Mouse (Mus musculus) spleen, adult 2 months (tissue): ENCODE results near the gene Zc2hc1b. TPM values are rescaled to one million over a fixed set of nuclear protein-coding genes. Genes with fewer than 3 reads are reported as not detected.

Source experiments
- DNase-seq, 2 experiments: peaks; one replicate each; pipeline versions ENCODE4 v3.0.0 to v3.0.0-alpha.2; 2012 to 2021; ENCODE audit warnings: low spot score in 2 of 2, low read depth in 1 of 2
- H3K27ac ChIP-seq: fragments of 200-500 bp; 2 replicates; pipeline ENCODE4 v1.5.1; 2012; ENCODE audit warnings: low read length, inconsistent platforms; ENCODE audit not compliant: insufficient read depth
- H3K27me3 ChIP-seq: fragments of 200-500 bp; 2 replicates; pipeline ENCODE4 v1.6.1; 2012; ENCODE audit warnings: mild to moderate bottlenecking, moderate library complexity, low read length, inconsistent platforms; ENCODE audit not compliant: control insufficient read depth, insufficient read depth
- H3K36me3 ChIP-seq: fragments of 200-500 bp; 2 replicates; pipeline ENCODE4 v1.6.1; 2012; ENCODE audit warnings: mild to moderate bottlenecking, low read length, inconsistent platforms; ENCODE audit not compliant: control insufficient read depth, insufficient read depth
- H3K4me1 ChIP-seq: fragments of 200-500 bp; 2 replicates; pipeline ENCODE4 v1.6.1; 2011; ENCODE audit warnings: inconsistent platforms; ENCODE audit not compliant: control insufficient read depth, insufficient read depth, insufficient read length
- H3K4me3 ChIP-seq: fragments of 200-500 bp; 2 replicates; pipeline ENCODE4 v1.5.1; 2011; ENCODE audit warnings: mild to moderate bottlenecking, inconsistent platforms; ENCODE audit not compliant: insufficient read depth, insufficient read length; ENCODE audit errors: extremely low read depth
- CTCF ChIP-seq: fragments of 200-500 bp; IDR thresholded peaks from 2 replicates; pipeline ENCODE4 v1.5.1; 2011; ENCODE audit warnings: mild to moderate bottlenecking, inconsistent platforms; ENCODE audit not compliant: insufficient read depth, insufficient read length, insufficient replicate concordance; ENCODE audit errors: extremely low read depth
- POLR2A ChIP-seq: fragments of 200-500 bp; IDR thresholded peaks from 2 replicates; pipeline ENCODE4 v1.6.1; 2011; ENCODE audit warnings: low read depth, low read length, inconsistent platforms
- WGBS: fragments of 180-500 bp; shearing (Covaris S2); methylation state at CpG from one replicate; pipeline ENCODE4 v1.1.7; 2018; 5-methylcytosine and 5-hydroxymethylcytosine counted together
- polyA plus RNA-seq: library from polyadenylated mRNA; depleted of rRNA; stranded (reverse); fragments of >200 nt; gene quantifications from 2 replicates; pipeline ENCODE4 v1.2.3, GENCODE M21; 2012

Gene Zc2hc1b
- polyA plus RNA-seq, 1 experiment: not detected

GRCm38 (mm10) chr10:13127946-13128345 is 49.9 kb downstream of the Zc2hc1b start:
- no peaks in the 10 kb centered on the region for H3K36me3 ChIP-seq
- TF ChIP-seq CTCF (no peak), POLR2A (no peak)
- H3K4me3 ChIP-seq: no peak overlapping the region
- H3K27ac ChIP-seq: no peak overlapping the region
- DNase-seq: no peak
- H3K4me1 ChIP-seq: no peaks in the 10 kb centered on the region
- 88% methylated on average over 7 of the region's 7 CpGs for WGBS
- H3K27me3 ChIP-seq: no peaks in the 10 kb centered on the region

- no peak for DNase-seq
- Histone ChIP-seq H3K4me3 (no peak overlapping the region), H3K27me3 (no peaks in the 10 kb centered on the region), H3K27ac (no peak overlapping the region), H3K36me3 (no peaks in the 10 kb centered on the region), H3K4me1 (no peaks in the 10 kb centered on the region)
- TF ChIP-seq CTCF (no peak), POLR2A (no peak)
- 81% methylated on average over 13 of the region's 13 CpGs for WGBS
Measured at GRCm38 (mm10) chr10:13127335-13127734, 50.5 kb downstream of the Zc2hc1b start.

- no peaks in the 10 kb centered on the region for H3K36me3 ChIP-seq
- no peaks in the 10 kb centered on the region for H3K4me1 ChIP-seq
- TF ChIP-seq POLR2A (no peak), CTCF (no peak)
- 76% methylated on average over 3 of the region's 3 CpGs for WGBS
- H3K4me3 ChIP-seq: no peak overlapping the region
- H3K27me3 ChIP-seq: no peaks in the 10 kb centered on the region
- no peak overlapping the region for H3K27ac ChIP-seq
- no peak for DNase-seq
Measured at GRCm38 (mm10) chr10:13125811-13126210, 52.0 kb downstream of the Zc2hc1b start.

GRCm38 (mm10) chr10:13119300-13119699 is 58.5 kb downstream of the Zc2hc1b start:
- no peak overlapping the region for H3K27ac ChIP-seq
- 40% methylated on average over 2 of the region's 2 CpGs for WGBS
- no peaks in the 10 kb centered on the region for H3K27me3 ChIP-seq
- DNase-seq: no peak
- TF ChIP-seq POLR2A (no peak), CTCF (no peak)
- no peaks in the 10 kb centered on the region for H3K4me1 ChIP-seq
- H3K4me3 ChIP-seq: no peak overlapping the region
- H3K36me3 ChIP-seq: no peaks in the 10 kb centered on the region

GRCm38 (mm10) chr10:13118770-13119102 is 59.1 kb downstream of the Zc2hc1b start:
- Histone ChIP-seq H3K27me3 (no peaks in the 10 kb centered on the region), H3K4me1 (no peaks in the 10 kb centered on the region), H3K36me3 (no peaks in the 10 kb centered on the region), H3K27ac (no peak overlapping the region), H3K4me3 (no peak overlapping the region)
- DNase-seq: no peak
- TF ChIP-seq CTCF (no peak), POLR2A (no peak)
- WGBS: 88% methylated on average over 5 of the region's 5 CpGs

- 83% methylated on average over 7 of the region's 7 CpGs for WGBS
- Histone ChIP-seq H3K36me3 (no peaks in the 10 kb centered on the region), H3K27me3 (no peaks in the 10 kb centered on the region), H3K4me3 (no peak overlapping the region), H3K27ac (no peak overlapping the region), H3K4me1 (no peaks in the 10 kb centered on the region)
- DNase-seq: no peak
- TF ChIP-seq POLR2A: no peak
- TF ChIP-seq CTCF: no peak
Measured at GRCm38 (mm10) chr10:13118024-13118769, 59.6 kb downstream of the Zc2hc1b start.

GRCm38 (mm10) chr10:13116706-13117665 is 60.8 kb downstream of the Zc2hc1b start:
- no peak overlapping the region for H3K27ac ChIP-seq
- no peaks in the 10 kb centered on the region for H3K4me1 ChIP-seq
- H3K27me3 ChIP-seq: no peaks in the 10 kb centered on the region
- no peak for DNase-seq
- TF ChIP-seq CTCF (no peak), POLR2A (no peak)
- no peak overlapping the region for H3K4me3 ChIP-seq
- 72% methylated on average over 9 of the region's 9 CpGs for WGBS
- no peaks in the 10 kb centered on the region for H3K36me3 ChIP-seq
